In the genomic region with DNA sequence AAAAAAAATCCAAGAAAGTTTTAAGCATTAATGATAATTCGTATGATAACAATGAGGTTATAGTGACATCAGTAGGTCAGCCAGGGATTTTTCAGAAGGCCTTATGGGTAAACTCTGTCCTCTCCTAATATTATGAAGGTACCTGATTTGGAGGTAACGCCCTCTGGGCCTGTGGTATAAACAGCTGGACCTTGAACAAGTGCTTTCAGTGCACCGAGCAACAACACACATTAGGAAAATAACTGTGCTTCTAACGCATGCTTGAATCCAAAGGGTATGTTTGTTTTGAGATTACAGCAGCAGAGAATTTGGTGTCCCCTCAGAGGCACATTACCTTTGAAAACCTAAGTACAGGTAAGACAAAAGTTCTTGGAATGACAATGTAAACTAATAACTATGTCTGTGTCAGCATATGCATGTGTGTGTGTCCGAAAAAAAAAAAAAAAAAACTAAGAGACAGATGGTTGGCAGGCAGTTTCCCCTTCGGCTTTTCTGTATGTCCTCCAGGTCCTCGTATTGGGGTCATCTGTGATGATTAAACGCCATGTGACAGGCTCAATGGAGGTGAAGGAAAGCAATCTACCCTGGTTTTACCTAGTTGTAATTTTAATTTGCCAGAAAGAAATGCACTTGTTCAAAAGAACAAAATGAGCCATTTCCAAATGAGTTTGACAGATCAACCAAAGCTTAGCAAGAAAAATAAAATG, we compare ENCODE assay signal across 19 mouse cellular contexts. TPM values are rescaled to one million over a fixed set of nuclear protein-coding genes. Genes with fewer than 3 reads are reported as not detected.
A peak's percentile ranks its signal among the peaks of the same experiment; 100 is the strongest.
DNase-seq lines count a peak whose midpoint lies in the region; ATAC-seq and TF ChIP-seq lines count a peak whose summit lies in the region.
"Had no signal": no experiment of that assay in that cellular context is flagged by ENCODE, and none has a peak within 500 bp of the region (broad histone marks: within the 10 kb centered on the region; RNA-seq: fewer than 3 reads in every experiment).

No protein-coding gene starts in this region.

- ATAC-seq in liver, embryonic 16.5 days (ENCODE audit: low read depth), result peak; percentile 69
- ATAC-seq in liver, embryonic 12.5 days, result no peak
- ATAC-seq: forebrain, embryonic 15.5 days had no signal

- H3K9me3 ChIP-seq in liver, embryonic 16.5 days (replicated peaks; ENCODE audit: control insufficient read depth, low read length), result no peaks in the 10 kb centered on the region
- no peaks in the 10 kb centered on the region for H3K9me3 ChIP-seq in liver, embryonic 12.5 days (replicated peaks)
- H3K9me3 ChIP-seq: forebrain, embryonic 15.5 days; limb, embryonic 12.5 days; neural tube, embryonic 12.5 days had no signal

- no peak overlapping the region for H3K27ac ChIP-seq in liver, embryonic 16.5 days (ENCODE audit: low read length)
- no peak overlapping the region for H3K27ac ChIP-seq in liver, embryonic 12.5 days
- H3K27ac ChIP-seq in cerebellum, adult 2 months (ENCODE audit: insufficient read depth, low read length), result no peak overlapping the region; the same call in 1 of the 2 replicates
- H3K27ac ChIP-seq: forebrain, embryonic 15.5 days; hindbrain, embryonic 14.5 days; limb, embryonic 12.5 days; neural tube, embryonic 12.5 days had no signal

- H3K9ac ChIP-seq in liver, embryonic 16.5 days (ENCODE audit: low read depth, low read length), result no peak overlapping the region
- H3K9ac ChIP-seq in liver, embryonic 12.5 days, result no peak overlapping the region
- H3K9ac ChIP-seq: forebrain, embryonic 15.5 days; hindbrain, embryonic 14.5 days; limb, embryonic 12.5 days; neural tube, embryonic 12.5 days had no signal

- no peaks in the 10 kb centered on the region for H3K36me3 ChIP-seq in liver, embryonic 16.5 days (ENCODE audit: control insufficient read depth, insufficient read depth)
- H3K36me3 ChIP-seq in liver, embryonic 12.5 days, result no peaks in the 10 kb centered on the region
- H3K36me3 ChIP-seq: forebrain, embryonic 15.5 days; neural tube, embryonic 12.5 days had no signal

- WGBS in liver, embryonic 16.5 days (ENCODE audit: insufficient replicate concordance), result 57% methylated on average over 8 of the region's 8 CpGs
- 72% methylated on average over 8 of the region's 8 CpGs for WGBS in liver, embryonic 12.5 days (ENCODE audit: insufficient replicate concordance)
- WGBS in cerebellum, adult 2 months, result 23% methylated on average over 8 of the region's 8 CpGs

- no peak for TF ChIP-seq CTCF in cerebellum, adult 2 months (IDR thresholded peaks at IDR 0.05; ENCODE audit: borderline replicate concordance, insufficient read depth, low read depth, low read length)

- peaks cover 7% of the 10 kb centered on the region; the same call in 1 of the 2 replicates for H3K4me1 ChIP-seq in liver, embryonic 16.5 days (ENCODE audit: control insufficient read depth, low read depth, low read length)
- peaks cover 15% of the 10 kb centered on the region for H3K4me1 ChIP-seq in liver, embryonic 12.5 days
- peaks cover 23% of the 10 kb centered on the region; the same call in 1 of the 2 replicates for H3K4me1 ChIP-seq in cerebellum, adult 2 months (ENCODE audit: control insufficient read depth, insufficient read depth, low read length)

- peak; percentile 53 to 85 for DNase-seq in cerebellum, adult 2 months
- peak; percentile 68 to 78 for DNase-seq in cerebellum, postnatal 14 days
- peak; percentile 74 for DNase-seq in retina, embryonic 14.5 days (ENCODE audit: low spot score)
- DNase-seq in ovary, postnatal 10 days (ENCODE audit: low spot score), result no peak
- no peak for DNase-seq in heart, adult 9 months (ENCODE audit: low spot score in 2 of 2)
- DNase-seq in kidney, adult 9 months, result no peak
- DNase-seq: embryo, embryonic 11 days; gastrocnemius, postnatal 36 days; kidney, adult 8-10 months; kidney, postnatal 4 days; lung, adult 2 months; spleen, adult 18-20 months; thymus, postnatal 4 days had no signal

- H3K4me2 ChIP-seq in liver, embryonic 16.5 days (ENCODE audit: low read depth, low read length), result no peak overlapping the region
- no peak overlapping the region for H3K4me2 ChIP-seq in liver, embryonic 12.5 days
- H3K4me2 ChIP-seq: forebrain, embryonic 15.5 days; hindbrain, embryonic 14.5 days; limb, embryonic 12.5 days; neural tube, embryonic 12.5 days had no signal

- no peak for TF ChIP-seq POLR2A in cerebellum, adult 2 months (IDR thresholded peaks at IDR 0.05; ENCODE audit: borderline replicate concordance, insufficient read depth, low read length)

- peaks cover 3% of the 10 kb centered on the region; the same call in 1 of the 2 replicates for H3K27me3 ChIP-seq in liver, embryonic 16.5 days (ENCODE audit: control insufficient read depth, insufficient read depth, low read depth, low read length)
- peaks cover 12% of the 10 kb centered on the region; the same call in 1 of the 2 replicates for H3K27me3 ChIP-seq in liver, embryonic 12.5 days (replicated peaks)
- no peaks in the 10 kb centered on the region for H3K27me3 ChIP-seq in cerebellum, adult 2 months (ENCODE audit: control insufficient read depth, insufficient read depth, low read length)
- H3K27me3 ChIP-seq: forebrain, embryonic 15.5 days; limb, embryonic 12.5 days; neural tube, embryonic 12.5 days had no signal

- H3K4me3 ChIP-seq in liver, embryonic 16.5 days (ENCODE audit: low read depth, low read length), result no peak overlapping the region
- no peak overlapping the region for H3K4me3 ChIP-seq in liver, embryonic 12.5 days
- H3K4me3 ChIP-seq in cerebellum, adult 2 months (replicated peaks; ENCODE audit: insufficient read depth, low read depth, low read length), result no peak overlapping the region
- H3K4me3 ChIP-seq: forebrain, embryonic 15.5 days; limb, embryonic 12.5 days; neural tube, embryonic 12.5 days had no signal

RNA-seq across cellular contexts. Expression of a gene that starts 6.3 kb away (rescaled TPM):
- polyA plus RNA-seq in liver, embryonic 16.5 days (2015; fragmentation: Nextera tagmentation; extraction: Ambion mirVana), result 0.62 and 0.76 TPM in 2 replicates
- polyA plus RNA-seq in liver, embryonic 12.5 days (2016; fragmentation: Nextera tagmentation; extraction: Ambion mirVana), result 2.8 TPM in 2 replicates
- 16.3 and 16.7 TPM in 2 replicates for polyA plus RNA-seq in cerebellum, adult 2 months (2012; rRNA removed)

Comparison
In these comparisons a context has a peak if more than half of its experiments do, and no peak if none do; other contexts are left out.
1. DNase-seq: peak in cerebellum, adult 2 months (2 of 2), cerebellum, postnatal 14 days (2 of 2) and retina, embryonic 14.5 days (single experiment); none in ovary, postnatal 10 days (single experiment), heart, adult 9 months (0 of 2) and kidney, adult 9 months (single experiment).